Mouse (Mus musculus) heart, embryonic 16.5 days (tissue): ENCODE data around the gene Gcnt7. TPM values are rescaled to one million over a fixed set of nuclear protein-coding genes. Genes with fewer than 3 reads are reported as not detected.

Experiments used
- ATAC-seq: fragments of 200-750 bp; cut with Nextera tagmentation; replicated peaks from 2 replicates; pipeline ENCODE4 v1.8.0; 2017; ENCODE audit warnings: moderate number of reproducible peaks; ENCODE audit not compliant: insufficient read depth, low FRiP score; ENCODE audit errors: extremely low read depth
- H3K27ac ChIP-seq: fragments of 300-500 bp; sonication (generic); 2 replicates; pipeline ENCODE4 v1.5.1; 2014; ENCODE audit warnings: mild to moderate bottlenecking, low read length, control low read depth, moderate library complexity
- H3K27me3 ChIP-seq: fragments of 300-500 bp; sonication (generic); 2 replicates; pipeline ENCODE4 v1.6.1; 2014; ENCODE audit warnings: low read length, mixed read lengths; ENCODE audit not compliant: control insufficient read depth, insufficient read depth
- H3K36me3 ChIP-seq: fragments of 300-500 bp; sonication (generic); 2 replicates; pipeline ENCODE4 v1.6.1; 2014; ENCODE audit not compliant: control insufficient read depth, insufficient read depth
- H3K4me1 ChIP-seq: fragments of 300-500 bp; sonication (generic); 2 replicates; pipeline ENCODE4 v1.6.1; 2014; ENCODE audit warnings: low read length, mixed read lengths; ENCODE audit not compliant: control insufficient read depth, insufficient read depth
- H3K4me2 ChIP-seq: fragments of 300-500 bp; sonication (generic); 2 replicates; pipeline ENCODE4 v1.6.1; 2014; ENCODE audit warnings: low read depth, mild to moderate bottlenecking, control low read depth, low read length
- H3K4me3 ChIP-seq: fragments of 300-500 bp; sonication (generic); 2 replicates; pipeline ENCODE4 v1.5.1; 2014; ENCODE audit warnings: mild to moderate bottlenecking, control low read depth, low read length
- H3K9ac ChIP-seq: fragments of 300-500 bp; sonication (generic); 2 replicates; pipeline ENCODE4 v1.6.1; 2014; ENCODE audit warnings: low read length, control low read depth
- H3K9me3 ChIP-seq: fragments of 300-500 bp; sonication (generic); replicated peaks from 2 replicates; pipeline ENCODE4 v1.6.1; 2016; ENCODE audit warnings: low read length; ENCODE audit not compliant: control insufficient read depth
- WGBS: fragments of 180-500 bp; shearing (Covaris S2); extraction: QIAGEN DNeasy Blood & Tissue Kit; methylation state at CpG from one replicate; pipeline ENCODE4 v1.1.7; 2014; 5-methylcytosine and 5-hydroxymethylcytosine counted together
- polyA plus RNA-seq: library from polyadenylated mRNA; unstranded; fragments of >200 nt; fragmentation: Nextera tagmentation; extraction: Ambion mirVana; gene quantifications from 2 replicates; pipeline ENCODE4 v1.2.1, GENCODE M21; 2015

Gcnt7 gene
- 1.3 and 1.4 TPM in 2 replicates for polyA plus RNA-seq

- H3K4me2 ChIP-seq, result no peak within 1 kb of the TSS
- H3K27me3 ChIP-seq, result no peaks in the 10 kb centered on the region
- no peaks in the 10 kb centered on the region for H3K9me3 ChIP-seq
- ATAC-seq, result no peak
- H3K9ac ChIP-seq, result no peak within 1 kb of the TSS
- no peak within 1 kb of the TSS for H3K4me3 ChIP-seq
- H3K36me3 ChIP-seq, result 0 out of 2 replicates have a peak, but pooled peaks cover 6% of the 10 kb centered on the region
- WGBS, result 82% methylated on average over 11 of the region's 11 CpGs
- H3K27ac ChIP-seq, result no peak within 1 kb of the TSS
- no peaks in the 10 kb centered on the region for H3K4me1 ChIP-seq
Measured at GRCm38 (mm10) chr2:172458496-172458895, at the start of gene Gcnt7. Gcnt7 (minus strand) TSS chr2:172458596.

GRCm38 (mm10) chr2:172506121-172506520 is 47.7 kb upstream of the Gcnt7 start:
- ATAC-seq, result no peak
- 84% methylated on average over 7 of the region's 7 CpGs for WGBS
- H3K27me3 ChIP-seq, result no peaks in the 10 kb centered on the region

GRCm38 (mm10) chr2:172502168-172502567 is 43.8 kb upstream of the Gcnt7 start:
- ATAC-seq, result no peak
- no peak overlapping the region for H3K4me2 ChIP-seq
- H3K4me1 ChIP-seq, result no peaks in the 10 kb centered on the region
- H3K36me3 ChIP-seq, result no peaks in the 10 kb centered on the region
- WGBS, result 54% methylated on average over 14 of the region's 14 CpGs
- H3K4me3 ChIP-seq, result no peak overlapping the region
- no peak overlapping the region for H3K27ac ChIP-seq
- no peaks in the 10 kb centered on the region for H3K27me3 ChIP-seq
- no peak overlapping the region for H3K9ac ChIP-seq
- H3K9me3 ChIP-seq, result no peaks in the 10 kb centered on the region

More at GRCm38 (mm10) chr2:172506121-172506520, 47.7 kb upstream of the Gcnt7 start:
- no peak overlapping the region for H3K4me2 ChIP-seq
- H3K9me3 ChIP-seq, result no peaks in the 10 kb centered on the region
- no peak overlapping the region for H3K4me3 ChIP-seq
- H3K4me1 ChIP-seq, result no peaks in the 10 kb centered on the region
- H3K27ac ChIP-seq, result no peak overlapping the region
- no peak overlapping the region for H3K9ac ChIP-seq
- H3K36me3 ChIP-seq, result no peaks in the 10 kb centered on the region

- Histone ChIP-seq H3K4me3 (no peak overlapping the region), H3K4me2 (no peak overlapping the region), H3K9me3 (no peaks in the 10 kb centered on the region), H3K27ac (no peak overlapping the region), H3K9ac (no peak overlapping the region), H3K36me3 (no peaks in the 10 kb centered on the region), H3K4me1 (no peaks in the 10 kb centered on the region), H3K27me3 (no peaks in the 10 kb centered on the region)
- ATAC-seq, result no peak
- WGBS, result 6% methylated on average over 4 of the region's 4 CpGs
Measured at GRCm38 (mm10) chr2:172501341-172501740, 42.9 kb upstream of the Gcnt7 start.

GRCm38 (mm10) chr2:172500752-172501316 is 42.4 kb upstream of the Gcnt7 start:
- Histone ChIP-seq H3K4me3 (no peak overlapping the region), H3K27me3 (no peaks in the 10 kb centered on the region), H3K36me3 (no peaks in the 10 kb centered on the region), H3K27ac (no peak overlapping the region), H3K4me2 (no peak overlapping the region), H3K9me3 (no peaks in the 10 kb centered on the region), H3K4me1 (no peaks in the 10 kb centered on the region), H3K9ac (no peak overlapping the region)
- no peak for ATAC-seq
- WGBS, result 27% methylated on average over 7 of the region's 7 CpGs

- Histone ChIP-seq H3K27me3 (no peaks in the 10 kb centered on the region), H3K4me3 (no peak overlapping the region), H3K36me3 (no peaks in the 10 kb centered on the region), H3K27ac (no peak overlapping the region), H3K9ac (no peak overlapping the region), H3K4me2 (no peak overlapping the region), H3K4me1 (no peaks in the 10 kb centered on the region), H3K9me3 (no peaks in the 10 kb centered on the region)
- no peak for ATAC-seq
- WGBS, result 46% methylated on average over 3 of the region's 3 CpGs
Measured at GRCm38 (mm10) chr2:172498823-172499222, 40.4 kb upstream of the Gcnt7 start.

GRCm38 (mm10) chr2:172496736-172497345 is 38.4 kb upstream of the Gcnt7 start:
- Histone ChIP-seq H3K27me3 (no peaks in the 10 kb centered on the region), H3K9me3 (no peaks in the 10 kb centered on the region), H3K4me3 (no peak overlapping the region), H3K36me3 (no peaks in the 10 kb centered on the region), H3K9ac (no peak overlapping the region), H3K4me2 (no peak overlapping the region), H3K27ac (no peak overlapping the region), H3K4me1 (no peaks in the 10 kb centered on the region)
- ATAC-seq, result no peak
- WGBS, result 78% methylated on average over 8 of the region's 8 CpGs

- ATAC-seq, result no peak
- Histone ChIP-seq H3K36me3 (no peaks in the 10 kb centered on the region), H3K9me3 (no peaks in the 10 kb centered on the region), H3K27me3 (no peaks in the 10 kb centered on the region), H3K4me3 (no peak overlapping the region), H3K27ac (no peak overlapping the region), H3K9ac (no peak overlapping the region), H3K4me2 (no peak overlapping the region), H3K4me1 (no peaks in the 10 kb centered on the region)
- 45% methylated on average over 12 of the region's 12 CpGs for WGBS
Measured at GRCm38 (mm10) chr2:172484696-172485370, 26.4 kb upstream of the Gcnt7 start.

GRCm38 (mm10) chr2:172483766-172484413 is 25.5 kb upstream of the Gcnt7 start:
- no peaks in the 10 kb centered on the region for H3K9me3 ChIP-seq
- H3K36me3 ChIP-seq, result no peaks in the 10 kb centered on the region
- H3K27me3 ChIP-seq, result no peaks in the 10 kb centered on the region
- no peak overlapping the region for H3K27ac ChIP-seq
- ATAC-seq, result no peak
- 83% methylated on average over 14 of the region's 14 CpGs for WGBS
- H3K4me3 ChIP-seq, result no peak overlapping the region
- H3K4me2 ChIP-seq, result no peak overlapping the region
- no peak overlapping the region for H3K9ac ChIP-seq
- no peaks in the 10 kb centered on the region for H3K4me1 ChIP-seq
